Mouse (Mus musculus) A20 (cell line): ENCODE results near the gene Olfr291.
A peak's percentile ranks its signal among the peaks of the same experiment; 100 is the strongest.

Experiments
- DNase-seq: peaks from one replicate; pipeline ENCODE4 v3.0.0-alpha.2; 2011; ENCODE audit warnings: low read depth, low spot score

Olfr291 gene

GRCm38 (mm10) chr7:84853253-84853652 is at the start of gene Olfr291:
Gene Olfr291 (plus strand): TSS chr7:84853553.
- DNase-seq, result no peak

GRCm38 (mm10) chr7:84805224-84805623 is 48.1 kb upstream of the Olfr291 start:
- DNase-seq, result peak; percentile 25

GRCm38 (mm10) chr7:84806159-84806558 is 47.2 kb upstream of the Olfr291 start:
- DNase-seq, result no peak

GRCm38 (mm10) chr7:84884530-84884929 is 31.2 kb downstream of the Olfr291 start:
- no peak for DNase-seq
